Mouse (Mus musculus) MEL (cell line): Measurements from ENCODE around the gene Gsap. TPM values are rescaled to one million over a fixed set of nuclear protein-coding genes. Genes with fewer than 3 reads are reported as not detected.
A peak's percentile ranks its signal among the peaks of the same experiment; 100 is the strongest.

ENCODE experiments used
- DNase-seq: peaks from one replicate; pipeline ENCODE4 v3.0.0; 2011; ENCODE audit warnings: low read depth, low spot score
- H3K27ac ChIP-seq: 2 replicates; pipeline ENCODE4 v1.5.1; 2012; ENCODE audit warnings: low read depth, mild to moderate bottlenecking, control low read depth, low read length, moderate library complexity; ENCODE audit not compliant: control insufficient read depth
- H3K27me3 ChIP-seq, 2 experiments: fragments of 150-350 bp in 1 of 2; sonication (generic) in 1 of 2; 2 replicates each; pipeline ENCODE4 v1.6.1; 2012; ENCODE audit warnings: low read length in 2 of 2, mild to moderate bottlenecking in 2 of 2, improper control_type of control experiment in 1 of 2, moderate library complexity in 1 of 2; ENCODE audit not compliant: insufficient read depth in 2 of 2, control insufficient read depth in 1 of 2
- H3K36me3 ChIP-seq, 2 experiments: 2 replicates each; pipeline ENCODE4 v1.6.1; 2012 to 2014; ENCODE audit warnings: low read length in 2 of 2, improper control_type of control experiment in 1 of 2, inconsistent platforms in 1 of 2, mild to moderate bottlenecking in 1 of 2; ENCODE audit not compliant: insufficient read depth in 2 of 2, control insufficient read depth in 1 of 2
- H3K4me1 ChIP-seq, 2 experiments: fragments of 150-350 bp in 1 of 2; sonication (generic) in 1 of 2; 2 replicates each; pipeline ENCODE4 v1.6.1; 2012; ENCODE audit warnings: low read length in 2 of 2, improper control_type of control experiment in 1 of 2, mild to moderate bottlenecking in 1 of 2; ENCODE audit not compliant: insufficient read depth in 2 of 2, control insufficient read depth in 1 of 2
- H3K4me3 ChIP-seq, 2 experiments: fragments of 150-350 bp in 1 of 2; sonication (generic) in 1 of 2; 2 replicates each; pipeline ENCODE4 v1.5.1; 2012; ENCODE audit warnings: low read depth in 2 of 2, low read length in 2 of 2, mild to moderate bottlenecking in 2 of 2, moderate library complexity in 2 of 2, control low read depth in 1 of 2, improper control_type of control experiment in 1 of 2; ENCODE audit not compliant: control insufficient read depth in 1 of 2, insufficient read depth in 1 of 2
- H3K79me2 ChIP-seq: 2 replicates; pipeline ENCODE4 v1.6.1; 2012; ENCODE audit warnings: mild to moderate bottlenecking, low read length, moderate library complexity; ENCODE audit not compliant: control insufficient read depth, poor library complexity, insufficient read depth
- H3K9ac ChIP-seq: 2 replicates; pipeline ENCODE4 v1.6.1; 2012; ENCODE audit warnings: low read depth, mild to moderate bottlenecking, control low read depth, low read length, moderate library complexity; ENCODE audit not compliant: control insufficient read depth, poor library complexity, severe bottlenecking
- H3K9me3 ChIP-seq: fragments of 150-350 bp; sonication (generic); replicated peaks from 2 replicates; pipeline ENCODE4 v1.6.1; 2012; ENCODE audit warnings: mild to moderate bottlenecking, low read length, improper control_type of control experiment, moderate library complexity; ENCODE audit not compliant: insufficient read depth
- BHLHE40 ChIP-seq: IDR thresholded peaks from 2 replicates; pipeline ENCODE4 v1.6.1; 2012; ENCODE audit warnings: low read depth, mild to moderate bottlenecking, inconsistent platforms, low read length, improper control_type of control experiment, borderline replicate concordance
- CHD1 ChIP-seq: IDR thresholded peaks from 2 replicates; pipeline ENCODE4 v1.6.1; 2012; ENCODE audit warnings: low read depth, mild to moderate bottlenecking, inconsistent platforms, low read length, improper control_type of control experiment
- CHD2 ChIP-seq: IDR thresholded peaks from 2 replicates; pipeline ENCODE4 v1.6.1; 2011; ENCODE audit warnings: low read length, improper control_type of control experiment
- CTCF ChIP-seq, 3 experiments: IDR thresholded peaks in 2 of 3; conservative IDR thresholded peaks in 1 of 3; 2 replicates each; pipeline ENCODE4 v1.5.1; 2011 to 2012; ENCODE audit warnings: low read length in 3 of 3, low read depth in 2 of 3, mild to moderate bottlenecking in 2 of 3, improper control_type of control experiment in 1 of 3, inconsistent platforms in 1 of 3, mixed read lengths in 1 of 3, moderate library complexity in 1 of 3; ENCODE audit not compliant: control insufficient read depth in 1 of 3, insufficient read depth in 1 of 3, poor library complexity in 1 of 3, severe bottlenecking in 1 of 3
- E2F4 ChIP-seq: IDR thresholded peaks from 2 replicates; pipeline ENCODE4 v1.6.1; 2011; ENCODE audit warnings: low read depth, low read length, improper control_type of control experiment, borderline replicate concordance
- ELF1 ChIP-seq: IDR thresholded peaks from 2 replicates; pipeline ENCODE4 v1.6.1; 2014; ENCODE audit warnings: low read depth, mild to moderate bottlenecking, inconsistent platforms, low read length, improper control_type of control experiment, moderate library complexity
- EP300 ChIP-seq, 2 experiments: IDR thresholded peaks; 2 replicates each; pipeline ENCODE4 v1.6.1; 2011; ENCODE audit warnings: improper control_type of control experiment in 2 of 2, low read length in 2 of 2, low read depth in 1 of 2, mild to moderate bottlenecking in 1 of 2
- ETS1 ChIP-seq: IDR thresholded peaks from 2 replicates; pipeline ENCODE4 v1.6.1; 2012; ENCODE audit warnings: low read depth, mild to moderate bottlenecking, inconsistent platforms, low read length, improper control_type of control experiment, moderate library complexity
- GATA1 ChIP-seq: IDR thresholded peaks from 2 replicates; pipeline ENCODE4 v1.6.1; 2011; ENCODE audit warnings: low read depth, low read length, improper control_type of control experiment
- HCFC1 ChIP-seq: IDR thresholded peaks from 2 replicates; pipeline ENCODE4 v1.6.1; 2012; ENCODE audit warnings: low read depth, mild to moderate bottlenecking, inconsistent platforms, low read length, improper control_type of control experiment, moderate library complexity
- JUND ChIP-seq: IDR thresholded peaks from 2 replicates; pipeline ENCODE4 v1.6.1; 2011; ENCODE audit warnings: low read depth, mild to moderate bottlenecking, improper control_type of control experiment, low read length
- MAFK ChIP-seq: IDR thresholded peaks from 2 replicates; pipeline ENCODE4 v1.6.1; 2011; ENCODE audit warnings: low read depth, mild to moderate bottlenecking, low read length, improper control_type of control experiment, borderline replicate concordance
- MAX ChIP-seq: IDR thresholded peaks from 2 replicates; pipeline ENCODE4 v1.6.1; 2011; ENCODE audit warnings: low read length, improper control_type of control experiment
- MXI1 ChIP-seq: IDR thresholded peaks from 2 replicates; pipeline ENCODE4 v1.6.1; 2011; ENCODE audit warnings: mild to moderate bottlenecking, low read depth, low read length, improper control_type of control experiment
- MYC ChIP-seq: IDR thresholded peaks from 2 replicates; pipeline ENCODE4 v1.6.1; 2011; ENCODE audit warnings: low read depth, mild to moderate bottlenecking, low read length, improper control_type of control experiment, moderate library complexity
- NELFE ChIP-seq: IDR thresholded peaks from 2 replicates; pipeline ENCODE4 v1.6.1; 2011; ENCODE audit warnings: low read depth, low read length, improper control_type of control experiment
- POLR2A ChIP-seq, 2 experiments: IDR thresholded peaks; 2 replicates each; pipeline ENCODE4 v1.6.1; 2011 to 2012; ENCODE audit warnings: low read length in 2 of 2, mild to moderate bottlenecking in 2 of 2, control low read depth in 1 of 2, improper control_type of control experiment in 1 of 2, low read depth in 1 of 2, moderate library complexity in 1 of 2; ENCODE audit not compliant: control insufficient read depth in 1 of 2, insufficient read depth in 1 of 2, poor library complexity in 1 of 2
- POLR2AphosphoS2 ChIP-seq: IDR thresholded peaks from 2 replicates; pipeline ENCODE4 v1.6.1; 2011; ENCODE audit warnings: low read length, improper control_type of control experiment
- POLR2AphosphoS5 ChIP-seq: IDR thresholded peaks from 2 replicates; pipeline ENCODE4 v1.6.1; 2012; ENCODE audit warnings: low read depth, borderline replicate concordance, mild to moderate bottlenecking, inconsistent platforms, low read length, moderate library complexity, mixed read lengths
- RCOR1 ChIP-seq: IDR thresholded peaks from 2 replicates; pipeline ENCODE4 v1.6.1; 2012; ENCODE audit warnings: low read depth, mild to moderate bottlenecking, inconsistent platforms, low read length, improper control_type of control experiment
- SIN3A ChIP-seq: IDR thresholded peaks from 2 replicates; pipeline ENCODE4 v1.6.1; 2012; ENCODE audit warnings: low read length, improper control_type of control experiment, inconsistent platforms
- TAL1 ChIP-seq: IDR thresholded peaks from 2 replicates; pipeline ENCODE4 v1.6.1; 2012; ENCODE audit warnings: mild to moderate bottlenecking, inconsistent platforms, low read length, moderate library complexity, mixed read lengths
- TBP ChIP-seq: IDR thresholded peaks from 2 replicates; pipeline ENCODE4 v1.8.0; 2011; ENCODE audit warnings: low read depth, low read length, improper control_type of control experiment
- USF2 ChIP-seq, 2 experiments: IDR thresholded peaks; 2 replicates each; pipeline ENCODE4 v1.6.1; 2011 to 2012; ENCODE audit warnings: improper control_type of control experiment in 2 of 2, low read length in 2 of 2, borderline replicate concordance in 1 of 2, inconsistent platforms in 1 of 2, low read depth in 1 of 2, mild to moderate bottlenecking in 1 of 2; ENCODE audit not compliant: insufficient read depth in 1 of 2
- ZC3H11A ChIP-seq: IDR thresholded peaks from 2 replicates; pipeline ENCODE4 v1.6.1; 2012; ENCODE audit warnings: low read depth, mild to moderate bottlenecking, inconsistent platforms, low read length, improper control_type of control experiment
- ZKSCAN1 ChIP-seq: IDR thresholded peaks from 2 replicates; pipeline ENCODE4 v1.6.1; 2012; ENCODE audit warnings: low read depth, mild to moderate bottlenecking, inconsistent platforms, low read length, improper control_type of control experiment, moderate library complexity
- ZNF384 ChIP-seq: IDR thresholded peaks from 2 replicates; pipeline ENCODE4 v1.6.1; 2012; ENCODE audit warnings: low read depth, mild to moderate bottlenecking, inconsistent platforms, low read length, improper control_type of control experiment
- polyA plus RNA-seq, 2 experiments: library from polyadenylated mRNA; stranded (reverse) in 1 of 2; unstranded in 1 of 2; fragments of >175 nt in 1 of 2; fragments of >200 nt in 1 of 2; gene quantifications; 2 replicates each; pipeline versions ENCODE4 v1.2.1 to v1.2.4; 2012; ENCODE audit warnings: low replicate concordance in 2 of 2, low read depth in 1 of 2; ENCODE audit not compliant: insufficient read length in 2 of 2, insufficient read depth in 1 of 2, missing spikeins in 1 of 2
- total RNA-seq: library from RNA; depleted of rRNA; stranded (reverse); fragments of 300-350 nt; gene quantifications from 2 replicates; pipeline ENCODE4 v1.2.3, GENCODE M21; 2012

Gene Gsap
- total and polyA plus RNA-seq, 3 experiments = 0.19 to 0.22 TPM; not detected in 1

GRCm38 (mm10) chr5:21186821-21187220 lies 766 bp downstream of the Gsap start:
- H3K27ac ChIP-seq = no peak overlapping the region
- H3K4me1 ChIP-seq = peaks cover 0 to 4% of the 10 kb centered on the region in 2 experiments; a peak in 1 of 4 replicates
- H3K9me3 ChIP-seq = no peaks in the 10 kb centered on the region
- peak; percentile 46 for DNase-seq
- H3K4me3 ChIP-seq = peak overlapping the region; percentile 74 to 77
- no peaks in the 10 kb centered on the region for H3K27me3 ChIP-seq
- no peaks in the 10 kb centered on the region for H3K79me2 ChIP-seq
- H3K9ac ChIP-seq = no peak overlapping the region
- TF ChIP-seq ZC3H11A = no peak
- TF ChIP-seq TBP = no peak
- no peak for TF ChIP-seq MXI1
- TF ChIP-seq EP300 (IDR thresholded peaks at IDR 0.05; ENCODE audit: low read depth in 1 of 2, low read length in 2 of 2) = no peak
- no peak for TF ChIP-seq POLR2AphosphoS5
- no peak for TF ChIP-seq CHD1
- no peak for TF ChIP-seq MAX
- no peak for TF ChIP-seq TAL1
- no peak for TF ChIP-seq ZNF384
- no peak for TF ChIP-seq ELF1
- no peak for TF ChIP-seq MAFK
- no peak for TF ChIP-seq JUND
- H3K36me3 ChIP-seq = no peaks in the 10 kb centered on the region

- DNase-seq = peak; percentile 20
- Histone ChIP-seq H3K27me3 (peaks cover 0 to 2% of the 10 kb centered on the region in 2 experiments; a peak in 1 of 4 replicates), H3K9ac (no peak overlapping the region), H3K9me3 (no peaks in the 10 kb centered on the region), H3K27ac (no peak overlapping the region), H3K79me2 (no peaks in the 10 kb centered on the region), H3K4me1 (peaks cover 0 to 4% of the 10 kb centered on the region in 2 experiments; a peak in 1 of 4 replicates), H3K36me3 (no peaks in the 10 kb centered on the region), H3K4me3 (no peak overlapping the region)
- TF ChIP-seq SIN3A (no peak), RCOR1 (no peak), JUND (no peak), POLR2AphosphoS2 (no peak), HCFC1 (no peak), POLR2A (IDR thresholded peaks at IDR 0.05; ENCODE audit: control insufficient read depth in 1 of 2, insufficient read depth in 1 of 2, low read depth in 1 of 2, low read length in 2 of 2, poor library complexity in 1 of 2) (no peak), ELF1 (no peak), MAFK (no peak), MYC (no peak), MAX (no peak), CTCF (IDR thresholded peaks at IDR 0.05 in 2 of 3, conservative IDR thresholded peaks at IDR 0.05 in 1 of 3; ENCODE audit: control insufficient read depth in 1 of 3, insufficient read depth in 1 of 3, low read depth in 2 of 3, low read length in 3 of 3, poor library complexity in 1 of 3, severe bottlenecking in 1 of 3) (no peak), BHLHE40 (no peak), E2F4 (no peak), USF2 (IDR thresholded peaks at IDR 0.05; ENCODE audit: borderline replicate concordance in 1 of 2, insufficient read depth in 1 of 2, low read depth in 1 of 2, low read length in 2 of 2) (no peak), ETS1 (no peak), CHD2 (no peak), ZKSCAN1 (no peak), ZNF384 (no peak), NELFE (no peak), GATA1 (no peak)
These were observed 2.4 kb downstream of the Gsap start for GRCm38 (mm10) chr5:21188435-21188834.
